Mouse (Mus musculus): Measurements from ENCODE around the gene Lhpp. TPM values are rescaled to one million over a fixed set of nuclear protein-coding genes. Genes with fewer than 3 reads are reported as not detected.

Lhpp gene
- total RNA-seq, 4 experiments from 2014 or later: 22.1 to 23.2 (median 22.3) TPM

- no peak for DNase-seq (ENCODE audit: low spot score in 2 of 2)
These were observed 124.7 kb downstream of the Lhpp start for GRCm38 (mm10) chr7:132735145-132735544.

- peak in 1 of 2 experiments; percentile 45 for DNase-seq (ENCODE audit: low spot score in 2 of 2)
These were observed 125.8 kb downstream of the Lhpp start for GRCm38 (mm10) chr7:132736099-132736862.

GRCm38 (mm10) chr7:132738844-132739243, 128.4 kb downstream of the Lhpp start:
- no peak for DNase-seq (ENCODE audit: low spot score in 2 of 2)

- DNase-seq (ENCODE audit: low spot score in 2 of 2): no peak
These were observed 129.4 kb downstream of the Lhpp start for GRCm38 (mm10) chr7:132739829-132740228.

- DNase-seq (ENCODE audit: low spot score in 2 of 2): peak in 1 of 2 experiments; percentile 39
These were observed 132.5 kb downstream of the Lhpp start for GRCm38 (mm10) chr7:132742912-132743311.

- DNase-seq (ENCODE audit: low spot score in 2 of 2): no peak
These were observed 136.7 kb downstream of the Lhpp start for GRCm38 (mm10) chr7:132747096-132747495.

GRCm38 (mm10) chr7:132748076-132748769, 137.8 kb downstream of the Lhpp start:
- DNase-seq (ENCODE audit: low spot score in 2 of 2): no peak

GRCm38 (mm10) chr7:132749504-132749903, 139.1 kb downstream of the Lhpp start:
- DNase-seq (ENCODE audit: low spot score in 2 of 2): no peak

GRCm38 (mm10) chr7:132751716-132752115, 141.3 kb downstream of the Lhpp start:
- DNase-seq (ENCODE audit: low spot score in 2 of 2): no peak

- no peak for DNase-seq (ENCODE audit: low spot score in 2 of 2)
These were observed 143.3 kb downstream of the Lhpp start for GRCm38 (mm10) chr7:132753518-132754388.

GRCm38 (mm10) chr7:132754389-132754750, 143.9 kb downstream of the Lhpp start:
- no peak for DNase-seq (ENCODE audit: low spot score in 2 of 2)

Other genes starting within 250 kb of the Lhpp start
- gene Oat, start 34.2 kb upstream of the Lhpp start, total RNA-seq (2022): 100 to 1,000 TPM in 3 of 4 experiments, 10 to 100 TPM in 1; 97.0 to 114 (median 108) TPM
- gene Nkx1-2, start 11.0 kb upstream of the Lhpp start, total RNA-seq (2022): under 1 TPM in 1 of 4 experiments, not detected in 3; 0.14 TPM
- gene Fam53b, start 203.2 kb downstream of the Lhpp start, total RNA-seq (2022): 10 to 100 TPM; 48.8 to 61.1 (median 54.6) TPM
- 10 to 100 TPM; 29.3 to 36.5 (median 35.4) TPM for gene Eef1akmt2, start 242.0 kb downstream of the Lhpp start, total RNA-seq (2022)
- gene Abraxas2, start 248.6 kb downstream of the Lhpp start, total RNA-seq (2022): 10 to 100 TPM; 27.3 to 32.3 (median 29.8) TPM